Mouse (Mus musculus) ES-E14 (cell line): ENCODE results near the gene Kcnk6. TPM values are rescaled to one million over a fixed set of nuclear protein-coding genes. Genes with fewer than 3 reads are reported as not detected.

Experiments used
- DNase-seq: peaks from one replicate; pipeline ENCODE4 v3.0.0-alpha.2; 2013; ENCODE audit warnings: low read depth, low spot score
- H3K27ac ChIP-seq: 2 replicates; pipeline ENCODE4 v1.5.1; 2012; ENCODE audit warnings: low read depth, mild to moderate bottlenecking, low read length, moderate library complexity, mixed read lengths; ENCODE audit not compliant: poor library complexity, insufficient read depth, severe bottlenecking
- H3K36me3 ChIP-seq: 2 replicates; pipeline ENCODE4 v1.6.1; 2012; ENCODE audit warnings: mild to moderate bottlenecking, low read length, moderate library complexity, mixed read lengths; ENCODE audit not compliant: control insufficient read depth, poor library complexity, insufficient read depth, severe bottlenecking
- H3K4me1 ChIP-seq, 2 experiments: fragments of 150-350 bp in 1 of 2; sonication (generic) in 1 of 2; 2 replicates each; pipeline ENCODE4 v1.6.1; 2012; ENCODE audit warnings: low read length in 2 of 2, mild to moderate bottlenecking in 1 of 2, mixed read lengths in 1 of 2; ENCODE audit not compliant: control insufficient read depth in 2 of 2, insufficient read depth in 2 of 2, poor library complexity in 1 of 2
- H3K4me3 ChIP-seq, 2 experiments: fragments of 150-350 bp in 1 of 2; sonication (generic) in 1 of 2; 2 replicates each; pipeline ENCODE4 v1.5.1; 2012; ENCODE audit warnings: low read length in 2 of 2, low read depth in 1 of 2, mild to moderate bottlenecking in 1 of 2, mixed read lengths in 1 of 2; ENCODE audit not compliant: insufficient read depth in 1 of 2, poor library complexity in 1 of 2, severe bottlenecking in 1 of 2
- H3K9ac ChIP-seq: 2 replicates; pipeline ENCODE4 v1.6.1; 2012; ENCODE audit warnings: low read depth, mild to moderate bottlenecking, low read length, mixed read lengths; ENCODE audit not compliant: poor library complexity, insufficient read depth, severe bottlenecking
- H3K9me3 ChIP-seq: fragments of 150-350 bp; sonication (generic); 2 replicates; pipeline ENCODE4 v1.6.1; 2012; ENCODE audit warnings: low read depth, mild to moderate bottlenecking, low read length; ENCODE audit not compliant: control insufficient read depth, insufficient read depth
- CHD2 ChIP-seq: IDR thresholded peaks from 2 replicates; pipeline ENCODE4 v1.6.1; 2014; ENCODE audit warnings: mild to moderate bottlenecking, low read depth, low read length, inconsistent platforms
- HCFC1 ChIP-seq: IDR thresholded peaks from 2 replicates; pipeline ENCODE4 v1.6.1; 2012; ENCODE audit warnings: low read length, inconsistent platforms, borderline replicate concordance; ENCODE audit not compliant: insufficient read depth
- MAFK ChIP-seq: IDR thresholded peaks from 2 replicates; pipeline ENCODE4 v1.6.1; 2014; ENCODE audit warnings: mild to moderate bottlenecking, low read depth, low read length, inconsistent platforms; ENCODE audit not compliant: insufficient read depth
- ZC3H11A ChIP-seq: IDR thresholded peaks from 2 replicates; pipeline ENCODE4 v1.6.1; 2012; ENCODE audit warnings: low read depth, mild to moderate bottlenecking, inconsistent platforms, low read length, borderline replicate concordance
- ZNF384 ChIP-seq: IDR thresholded peaks from 2 replicates; pipeline ENCODE4 v1.6.1; 2012; ENCODE audit warnings: low read depth, low read length, inconsistent platforms
- in situ Hi-C, 2 experiments: fragments of 600-800 bp; cut with MboI; formaldehyde crosslinking; loops; one replicate each; pipeline ENCODE4 v1.15.1; 2025; ENCODE audit warnings: low sequenced_read_pairs in 2 of 2, inconsistent platforms in 1 of 2; ENCODE audit not compliant: unreplicated experiment in 2 of 2
- total RNA-seq: library from RNA; depleted of rRNA; stranded (reverse); fragments of 300-350 nt; gene quantifications from 2 replicates; pipeline ENCODE4 v1.2.3, GENCODE M21; 2012; rRNA removed

Kcnk6 gene
- total RNA-seq, 1 experiment = 6.2 TPM

DNA sequence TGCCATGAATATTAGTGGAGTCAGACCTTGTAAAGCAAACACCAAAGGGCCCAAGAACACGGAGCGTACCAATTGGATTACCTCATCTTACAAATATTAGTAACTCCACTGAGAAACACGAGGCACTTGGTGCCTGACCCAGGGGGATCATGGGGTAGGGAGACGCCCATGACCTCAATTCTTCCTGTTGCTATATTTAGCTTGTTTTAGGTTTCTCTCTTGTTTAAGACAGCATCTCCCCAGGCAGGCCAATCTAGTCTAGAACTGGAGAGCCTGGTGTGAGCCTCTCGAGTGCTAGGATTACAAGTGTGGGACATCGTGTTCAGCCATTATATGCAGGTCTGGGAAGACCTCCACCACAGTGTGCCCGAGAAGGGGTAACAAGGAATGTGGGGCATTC, 53.0 kb downstream of the Kcnk6 start:
- Histone ChIP-seq H3K27ac (no peak overlapping the region), H3K9ac (peak overlapping the region; percentile 19; the same call in 1 of the 2 replicates), H3K4me1 (peaks cover 3 to 5% of the 10 kb centered on the region in 2 experiments; a peak in 2 of 4 replicates), H3K36me3 (peaks cover 27% of the 10 kb centered on the region), H3K4me3 (peak overlapping the region; percentile 96 to 98), H3K9me3 (no peaks in the 10 kb centered on the region)
- DNase-seq = no peak
- in situ Hi-C loops = no loop called here
- no peak for TF ChIP-seq HCFC1
- no peak for TF ChIP-seq CHD2
- no peak for TF ChIP-seq MAFK
- TF ChIP-seq ZC3H11A = no peak
- no peak for TF ChIP-seq ZNF384

- H3K27ac ChIP-seq = no peak overlapping the region
- no peaks in the 10 kb centered on the region for H3K9me3 ChIP-seq
- peaks cover 3 to 6% of the 10 kb centered on the region in 2 experiments; a peak in 2 of 4 replicates for H3K4me1 ChIP-seq
- DNase-seq = no peak
- H3K36me3 ChIP-seq = peaks cover 34% of the 10 kb centered on the region
- no peak overlapping the region for H3K4me3 ChIP-seq
- no peak overlapping the region for H3K9ac ChIP-seq
- in situ Hi-C loops = no loop called here
- no peak for TF ChIP-seq MAFK
- no peak for TF ChIP-seq CHD2
- no peak for TF ChIP-seq HCFC1
- TF ChIP-seq ZNF384 = no peak
- TF ChIP-seq ZC3H11A = no peak
Observed at GRCm38 (mm10) chr7:29178106-29178505, 54.2 kb downstream of the Kcnk6 start.

DNA sequence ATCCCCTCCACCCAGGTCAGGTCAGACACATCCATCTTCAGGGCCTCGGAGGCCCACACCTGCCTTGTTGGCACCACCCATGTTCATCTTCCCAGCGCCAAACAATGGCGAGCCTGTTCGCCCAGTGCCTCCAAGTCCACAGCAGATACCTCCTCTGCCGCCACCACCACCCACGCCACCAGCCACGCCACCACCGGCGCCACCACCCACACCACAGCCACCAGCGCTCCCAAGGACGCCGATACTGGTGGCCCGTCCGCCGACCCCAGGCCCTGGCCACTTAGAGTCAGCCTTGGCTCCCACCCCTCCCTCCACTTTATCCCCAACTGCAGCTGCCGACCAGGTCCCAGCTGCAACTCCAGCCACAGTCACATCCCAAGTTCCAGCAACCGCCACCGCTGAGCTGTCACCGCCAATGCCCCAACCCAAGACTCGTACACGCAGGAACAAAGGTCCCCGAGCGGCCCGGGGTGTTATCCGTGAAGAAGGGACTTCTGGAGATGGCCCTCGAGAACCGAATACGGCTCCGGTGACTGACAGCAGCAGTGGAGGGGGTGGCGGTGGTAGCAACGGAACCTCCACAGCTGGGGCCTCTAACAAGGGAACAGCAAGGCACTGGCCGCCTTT, 59.8 kb downstream of the Kcnk6 start:
- in situ Hi-C loops = no loop called here
- H3K4me1 ChIP-seq = peaks cover 4 to 24% of the 10 kb centered on the region in 2 experiments; a peak in 3 of 4 replicates
- no peak overlapping the region for H3K27ac ChIP-seq
- no peaks in the 10 kb centered on the region for H3K9me3 ChIP-seq
- peak overlapping the region; percentile 26 to 39; a peak in 2 of 4 replicates for H3K4me3 ChIP-seq
- no peak overlapping the region for H3K9ac ChIP-seq
- DNase-seq = no peak
- TF ChIP-seq MAFK (no peak), ZC3H11A (no peak), CHD2 (no peak), HCFC1 (no peak), ZNF384 (no peak)
- peaks cover 37% of the 10 kb centered on the region for H3K36me3 ChIP-seq

Other genes with a start within 250 kb of the Kcnk6 start
- 5.1 and 8.5 TPM in 2 replicates for gene Ryr1, start 107.3 kb downstream of the Kcnk6 start, total RNA-seq
- 5.6 and 5.9 TPM in 2 replicates for gene Rasgrp4, start 97.7 kb downstream of the Kcnk6 start, total RNA-seq
- 20.8 and 42.5 TPM in 2 replicates for gene Fam98c, start 76.3 kb downstream of the Kcnk6 start, total RNA-seq
- 0.67 and 1.2 TPM in 2 replicates for gene Ggn, start 62.3 kb downstream of the Kcnk6 start, total RNA-seq
- 5.1 and 6.2 TPM in 2 replicates for gene Spred3, start 62.1 kb downstream of the Kcnk6 start, total RNA-seq
- 209 and 211 TPM in 2 replicates for gene Psmd8, start 51.8 kb downstream of the Kcnk6 start, total RNA-seq
- 2.1 and 2.9 TPM in 2 replicates for gene Catsperg1, start 18.5 kb downstream of the Kcnk6 start, total RNA-seq
- 201 and 296 TPM in 2 replicates for gene Yif1b, start 5.8 kb upstream of the Kcnk6 start, total RNA-seq
- gene 2200002D01Rik, start 16.0 kb upstream of the Kcnk6 start, total RNA-seq = 19.9 and 20.0 TPM in 2 replicates
- 202 and 424 TPM in 2 replicates for gene Spint2, start 49.4 kb upstream of the Kcnk6 start, total RNA-seq
- 10.6 and 11.2 TPM in 2 replicates for gene Ppp1r14a, start 56.8 kb upstream of the Kcnk6 start, total RNA-seq
- 18.0 and 20.0 TPM in 2 replicates for gene Dpf1, start 71.4 kb upstream of the Kcnk6 start, total RNA-seq